Mouse (Mus musculus) heart, embryonic 12.5 days (tissue): ENCODE results near the gene Fam117a. TPM values are rescaled to one million over a fixed set of nuclear protein-coding genes. Genes with fewer than 3 reads are reported as not detected.

Source experiments
- ATAC-seq: fragments of 200-750 bp; cut with Nextera tagmentation; 2 replicates; pipeline ENCODE4 v1.8.0; 2017; ENCODE audit warnings: moderate TSS enrichment, moderate library complexity; ENCODE audit not compliant: insufficient number of reproducible peaks, low FRiP score
- H3K27ac ChIP-seq: fragments of 300-500 bp; sonication (generic); 2 replicates; pipeline ENCODE4 v1.5.1; 2016; ENCODE audit warnings: mild to moderate bottlenecking, moderate library complexity; ENCODE audit not compliant: poor library complexity, severe bottlenecking
- H3K27me3 ChIP-seq: fragments of 300-500 bp; sonication (generic); replicated peaks from 2 replicates; pipeline ENCODE4 v1.6.1; 2016; ENCODE audit warnings: mild to moderate bottlenecking, moderate library complexity
- H3K36me3 ChIP-seq: fragments of 300-500 bp; sonication (generic); 2 replicates; pipeline ENCODE4 v1.6.1; 2016; ENCODE audit warnings: mild to moderate bottlenecking, moderate library complexity
- H3K4me1 ChIP-seq: fragments of 300-500 bp; sonication (generic); replicated peaks from 2 replicates; pipeline ENCODE4 v1.6.1; 2016; ENCODE audit warnings: mild to moderate bottlenecking
- H3K4me2 ChIP-seq: fragments of 300-500 bp; sonication (generic); 2 replicates; pipeline ENCODE4 v1.6.1; 2016; ENCODE audit warnings: mild to moderate bottlenecking, moderate library complexity
- H3K4me3 ChIP-seq: fragments of 300-500 bp; sonication (generic); 2 replicates; pipeline ENCODE4 v1.5.1; 2016; ENCODE audit warnings: mild to moderate bottlenecking
- H3K9ac ChIP-seq: fragments of 300-500 bp; sonication (generic); 2 replicates; pipeline ENCODE4 v1.6.1; 2016; ENCODE audit warnings: mild to moderate bottlenecking, moderate library complexity
- H3K9me3 ChIP-seq: fragments of 300-500 bp; sonication (generic); replicated peaks from 2 replicates; pipeline ENCODE4 v1.6.1; 2016; ENCODE audit warnings: mild to moderate bottlenecking, moderate library complexity
- WGBS: fragments of 180-500 bp; shearing (Covaris S2); methylation state at CpG from one replicate; pipeline ENCODE4 v1.1.7; 2016; 5-methylcytosine and 5-hydroxymethylcytosine counted together
- polyA plus RNA-seq: library from polyadenylated mRNA; unstranded; fragments of >200 nt; fragmentation: Nextera tagmentation; extraction: Ambion mirVana; gene quantifications from 2 replicates; pipeline ENCODE4 v1.2.1, GENCODE M21; 2016

Gene Fam117a
- polyA plus RNA-seq, 1 experiment from 2014 or later: 12.9 TPM

GRCm38 (mm10) chr11:95350960-95351359 lies 14.1 kb downstream of the Fam117a start:
- no peak overlapping the region for H3K4me3 ChIP-seq
- 93% methylated on average over 3 of the region's 3 CpGs for WGBS
- H3K27ac ChIP-seq: no peak overlapping the region
- no peak overlapping the region for H3K9ac ChIP-seq
- H3K4me1 ChIP-seq: peaks cover 10% of the 10 kb centered on the region
- H3K4me2 ChIP-seq: no peak overlapping the region
- no peaks in the 10 kb centered on the region for H3K9me3 ChIP-seq
- no peaks in the 10 kb centered on the region for H3K27me3 ChIP-seq
- no peak for ATAC-seq
- H3K36me3 ChIP-seq: peaks cover 7% of the 10 kb centered on the region; the same call in 1 of the 2 replicates

DNA sequence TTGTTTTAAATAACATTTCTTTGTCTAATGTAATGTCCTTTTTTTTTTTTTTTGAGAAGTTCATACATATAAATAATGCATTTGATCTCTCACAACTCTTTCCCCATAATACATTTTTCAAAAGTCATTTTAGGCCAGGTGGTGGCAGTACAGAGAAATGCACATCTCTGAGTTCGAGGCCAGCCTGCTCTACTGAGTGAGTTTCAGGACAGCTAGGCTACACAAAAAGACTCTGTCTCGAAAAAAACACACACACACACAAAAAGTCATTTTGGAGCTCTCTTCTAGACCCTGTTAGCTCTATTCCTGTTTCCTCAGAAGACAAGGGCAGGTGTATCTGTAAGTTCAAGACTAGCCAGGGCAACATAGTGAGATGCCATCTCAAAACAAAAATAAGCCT lies 15.9 kb downstream of the Fam117a start:
- Histone ChIP-seq H3K27ac (no peak overlapping the region), H3K9me3 (no peaks in the 10 kb centered on the region), H3K4me2 (no peak overlapping the region), H3K36me3 (peaks cover 7% of the 10 kb centered on the region; the same call in 1 of the 2 replicates), H3K4me1 (peaks cover 25% of the 10 kb centered on the region), H3K9ac (no peak overlapping the region), H3K4me3 (no peak overlapping the region), H3K27me3 (no peaks in the 10 kb centered on the region)
- WGBS: 78% methylated on average over 2 of the region's 2 CpGs
- ATAC-seq: no peak

- Histone ChIP-seq H3K36me3 (peaks cover 5% of the 10 kb centered on the region; the same call in 1 of the 2 replicates), H3K9ac (no peak overlapping the region), H3K27ac (no peak overlapping the region), H3K4me1 (peaks cover 27% of the 10 kb centered on the region), H3K4me3 (no peak overlapping the region), H3K9me3 (no peaks in the 10 kb centered on the region), H3K4me2 (no peak overlapping the region), H3K27me3 (no peaks in the 10 kb centered on the region)
- WGBS: 84% methylated on average over 9 of the region's 9 CpGs
- no peak for ATAC-seq
Observed at GRCm38 (mm10) chr11:95353226-95353625, 16.4 kb downstream of the Fam117a start.

DNA sequence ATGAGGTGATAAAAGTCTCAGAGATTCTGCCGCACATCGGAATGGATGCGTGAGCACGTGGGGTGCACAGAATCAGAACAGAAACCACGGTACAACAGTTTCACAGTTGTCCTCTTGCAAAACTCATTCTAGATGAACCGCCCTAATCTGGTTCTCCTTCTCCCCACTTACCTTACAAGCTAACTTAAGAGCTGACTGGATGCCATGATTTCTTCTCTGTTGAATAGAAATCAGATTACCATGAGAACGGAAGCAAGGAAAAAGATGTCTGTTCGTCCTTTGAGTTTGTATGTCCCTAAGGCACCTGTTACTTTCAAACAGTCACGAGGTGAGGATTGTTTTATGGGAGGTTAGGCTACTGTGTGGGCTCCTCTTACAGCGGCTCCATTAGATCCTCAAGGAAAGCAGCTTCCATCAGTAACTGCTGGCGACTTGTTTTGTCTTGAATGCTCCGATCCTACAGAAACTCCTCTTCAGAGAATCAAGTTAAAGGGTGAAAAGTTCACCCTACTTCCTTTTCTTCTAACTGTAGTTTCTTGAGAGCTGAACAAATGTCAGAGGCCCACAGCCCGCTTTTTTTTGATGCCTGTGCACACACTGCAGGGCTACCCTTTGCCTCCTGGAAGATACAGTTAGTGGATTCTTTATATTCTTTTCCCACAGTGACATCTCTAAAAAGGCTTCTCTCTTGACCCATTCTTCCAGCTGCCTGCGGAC lies 17.6 kb downstream of the Fam117a start:
- Histone ChIP-seq H3K27ac (no peak overlapping the region), H3K4me2 (peak overlapping the region; percentile 41), H3K9ac (no peak overlapping the region), H3K4me3 (no peak overlapping the region), H3K4me1 (peaks cover 27% of the 10 kb centered on the region), H3K9me3 (no peaks in the 10 kb centered on the region), H3K36me3 (no peaks in the 10 kb centered on the region), H3K27me3 (no peaks in the 10 kb centered on the region)
- ATAC-seq: no peak
- 85% methylated on average over 14 of the region's 14 CpGs for WGBS

GRCm38 (mm10) chr11:95354945-95355660 lies 18.3 kb downstream of the Fam117a start:
- H3K4me1 ChIP-seq: peaks cover 27% of the 10 kb centered on the region
- H3K27me3 ChIP-seq: no peaks in the 10 kb centered on the region
- 75% methylated on average over 12 of the region's 12 CpGs for WGBS
- no peaks in the 10 kb centered on the region for H3K9me3 ChIP-seq
- no peak overlapping the region for H3K4me3 ChIP-seq
- no peak overlapping the region; the same call in none of the 2 replicates for H3K9ac ChIP-seq
- peak overlapping the region; percentile 41 for H3K4me2 ChIP-seq
- H3K36me3 ChIP-seq: no peaks in the 10 kb centered on the region
- H3K27ac ChIP-seq: peak overlapping the region; percentile 69
- ATAC-seq: no peak

GRCm38 (mm10) chr11:95355661-95356011 lies 18.8 kb downstream of the Fam117a start:
- 90% methylated on average over 5 of the region's 5 CpGs for WGBS
- Histone ChIP-seq H3K9me3 (no peaks in the 10 kb centered on the region), H3K9ac (no peak overlapping the region; the same call in none of the 2 replicates), H3K36me3 (no peaks in the 10 kb centered on the region), H3K4me1 (peaks cover 27% of the 10 kb centered on the region), H3K27ac (peak overlapping the region; percentile 69), H3K4me3 (no peak overlapping the region), H3K27me3 (no peaks in the 10 kb centered on the region), H3K4me2 (peak overlapping the region; percentile 41)
- no peak for ATAC-seq

GRCm38 (mm10) chr11:95356039-95356438 lies 19.2 kb downstream of the Fam117a start:
- peak overlapping the region; percentile 41 for H3K4me2 ChIP-seq
- 76% methylated on average over 7 of the region's 7 CpGs for WGBS
- H3K36me3 ChIP-seq: no peaks in the 10 kb centered on the region
- no peak for ATAC-seq
- no peaks in the 10 kb centered on the region for H3K27me3 ChIP-seq
- peaks cover 27% of the 10 kb centered on the region for H3K4me1 ChIP-seq
- 0 out of 2 replicates have a peak overlapping the region, but pooled peaks have one; percentile 22 for H3K9ac ChIP-seq
- peak overlapping the region; percentile 69 for H3K27ac ChIP-seq
- H3K9me3 ChIP-seq: no peaks in the 10 kb centered on the region
- no peak overlapping the region for H3K4me3 ChIP-seq

DNA sequence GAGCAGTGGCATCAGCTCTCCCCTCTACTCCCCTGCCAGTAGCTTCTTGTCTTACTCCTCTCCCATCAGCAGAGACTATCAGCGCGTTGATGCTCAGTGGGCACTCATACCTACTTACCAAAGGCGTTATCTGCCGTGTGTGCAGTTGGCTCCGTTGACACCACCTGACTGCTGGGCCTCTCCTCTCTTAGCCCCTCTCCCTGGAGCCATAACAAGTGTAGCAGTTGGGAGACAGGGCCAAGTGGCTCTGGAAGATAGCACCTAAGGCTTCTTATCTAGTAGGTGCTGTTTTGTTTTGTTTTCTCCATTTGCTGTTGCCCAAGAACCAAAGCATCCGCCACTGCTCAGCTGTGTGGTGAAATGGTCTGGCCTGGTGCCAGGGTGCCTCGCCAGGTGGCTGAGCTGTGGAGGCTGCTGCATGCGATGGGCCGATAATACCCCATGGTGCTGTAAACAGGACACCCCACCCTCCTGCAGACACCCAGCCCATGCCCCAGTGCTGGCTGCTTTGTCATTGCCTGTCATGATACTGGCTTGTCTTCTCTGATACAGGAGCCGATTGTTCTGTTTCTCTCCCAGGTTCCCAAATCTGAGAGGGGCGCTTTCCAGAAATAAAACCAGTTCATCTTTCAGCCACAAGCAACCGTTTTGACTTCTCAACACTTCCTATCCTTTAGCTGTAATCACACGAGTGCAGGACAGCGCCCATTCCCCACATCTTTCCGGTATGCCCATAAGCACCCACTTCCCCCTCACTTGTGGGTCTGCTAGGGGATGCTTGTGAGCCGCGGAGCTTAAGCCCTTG lies 19.9 kb downstream of the Fam117a start:
- H3K9ac ChIP-seq: 0 out of 2 replicates have a peak overlapping the region, but pooled peaks have one; percentile 22
- H3K36me3 ChIP-seq: no peaks in the 10 kb centered on the region
- H3K4me3 ChIP-seq: no peak overlapping the region
- peak overlapping the region; percentile 6 for H3K4me2 ChIP-seq
- H3K27me3 ChIP-seq: no peaks in the 10 kb centered on the region
- peak; percentile 98 for ATAC-seq
- H3K4me1 ChIP-seq: peaks cover 27% of the 10 kb centered on the region
- WGBS: 46% methylated on average over 17 of the region's 17 CpGs
- peak overlapping the region; percentile 69 for H3K27ac ChIP-seq
- no peaks in the 10 kb centered on the region for H3K9me3 ChIP-seq

GRCm38 (mm10) chr11:95358263-95358662 lies 21.4 kb downstream of the Fam117a start:
- 56% methylated on average over 3 of the region's 3 CpGs for WGBS
- Histone ChIP-seq H3K4me2 (no peak overlapping the region), H3K27ac (no peak overlapping the region), H3K27me3 (no peaks in the 10 kb centered on the region), H3K36me3 (no peaks in the 10 kb centered on the region), H3K9me3 (no peaks in the 10 kb centered on the region), H3K4me3 (no peak overlapping the region), H3K9ac (no peak overlapping the region), H3K4me1 (peaks cover 27% of the 10 kb centered on the region)
- ATAC-seq: peak; percentile 27; the same call in 1 of the 2 replicates

DNA sequence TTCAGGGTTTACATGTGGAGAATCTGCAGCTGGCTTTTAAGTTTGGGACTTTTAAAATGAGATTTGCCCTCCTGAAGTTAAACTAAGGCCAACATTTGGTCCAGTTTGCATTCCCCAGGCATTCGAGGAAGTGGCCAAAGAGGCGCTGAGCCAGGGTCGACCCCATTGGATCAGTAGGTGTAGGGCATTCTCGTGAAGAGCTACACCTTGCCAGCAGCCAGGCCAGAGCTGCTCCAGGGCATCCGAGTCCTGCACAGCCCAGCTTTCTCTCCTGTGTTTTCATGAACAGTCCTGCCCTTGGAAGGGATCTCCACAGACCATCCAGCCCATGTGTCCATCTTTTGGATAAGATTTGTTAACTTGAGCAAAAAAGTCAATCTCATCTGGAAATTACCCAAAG lies 27.6 kb downstream of the Fam117a start:
- Histone ChIP-seq H3K9me3 (no peaks in the 10 kb centered on the region), H3K27me3 (no peaks in the 10 kb centered on the region), H3K9ac (no peak overlapping the region), H3K4me1 (peaks cover 23% of the 10 kb centered on the region), H3K4me3 (no peak overlapping the region), H3K4me2 (no peak overlapping the region), H3K36me3 (no peaks in the 10 kb centered on the region), H3K27ac (no peak overlapping the region)
- 80% methylated on average over 5 of the region's 5 CpGs for WGBS
- no peak for ATAC-seq

GRCm38 (mm10) chr11:95365596-95365995 lies 28.8 kb downstream of the Fam117a start:
- ATAC-seq: no peak
- H3K27me3 ChIP-seq: no peaks in the 10 kb centered on the region
- H3K36me3 ChIP-seq: 0 out of 2 replicates have a peak, but pooled peaks cover 2% of the 10 kb centered on the region
- H3K27ac ChIP-seq: peak overlapping the region; percentile 26; the same call in 1 of the 2 replicates
- WGBS: 59% methylated on average over 10 of the region's 10 CpGs
- H3K4me2 ChIP-seq: no peak overlapping the region
- peaks cover 31% of the 10 kb centered on the region for H3K4me1 ChIP-seq
- H3K9me3 ChIP-seq: no peaks in the 10 kb centered on the region
- H3K9ac ChIP-seq: no peak overlapping the region
- H3K4me3 ChIP-seq: no peak overlapping the region
